Mouse (Mus musculus) layer of hippocampus, postnatal 36 days (tissue): Measurements from ENCODE around the gene Hoxa2. TPM values are rescaled to one million over a fixed set of nuclear protein-coding genes. Genes with fewer than 3 reads are reported as not detected.

Experiments
- DNase-seq, 2 experiments: peaks; one replicate each; pipeline ENCODE4 v3.0.0; 2022
- total RNA-seq, 2 experiments: library from RNA; stranded (reverse); gene quantifications; 2 replicates each; pipeline ENCODE4 v1.2.3; 2021

Hoxa2 gene
- total RNA-seq, 2 experiments from 2014 or later: not detected

- DNase-seq: no peak
These were observed 14.5 kb upstream of the Hoxa2 start for GRCm38 (mm10) chr6:52178918-52179665.

GRCm38 (mm10) chr6:52177806-52178205 is 13.2 kb upstream of the Hoxa2 start:
- DNase-seq: no peak

GRCm38 (mm10) chr6:52177061-52177735 is 12.6 kb upstream of the Hoxa2 start, which contains the start of gene 5730596B20Rik:
Gene 5730596B20Rik, plus strand, starts transcription at chr6:52177498.
- no peak for DNase-seq

GRCm38 (mm10) chr6:52176391-52176790 is 11.8 kb upstream of the Hoxa2 start:
- no peak for DNase-seq

- no peak for DNase-seq
These were observed 11.2 kb upstream of the Hoxa2 start for GRCm38 (mm10) chr6:52175864-52176263.

- no peak for DNase-seq
These were observed 10.5 kb upstream of the Hoxa2 start for GRCm38 (mm10) chr6:52174968-52175751.

- no peak for DNase-seq
These were observed 9.0 kb upstream of the Hoxa2 start for GRCm38 (mm10) chr6:52173648-52174047.

- DNase-seq: no peak
These were observed 7.9 kb upstream of the Hoxa2 start for GRCm38 (mm10) chr6:52172501-52172900.

GRCm38 (mm10) chr6:52171938-52172337 is 7.3 kb upstream of the Hoxa2 start:
- no peak for DNase-seq

- no peak for DNase-seq
These were observed 6.7 kb upstream of the Hoxa2 start for GRCm38 (mm10) chr6:52171331-52171730.

- DNase-seq: no peak
These were observed 6.2 kb upstream of the Hoxa2 start for GRCm38 (mm10) chr6:52170898-52171223.

- no peak for DNase-seq
These were observed 5.7 kb upstream of the Hoxa2 start for GRCm38 (mm10) chr6:52170166-52170897.

GRCm38 (mm10) chr6:52169499-52170165 is 5.0 kb upstream of the Hoxa2 start:
- no peak for DNase-seq

- no peak for DNase-seq
These were observed 3.8 kb upstream of the Hoxa2 start for GRCm38 (mm10) chr6:52168191-52169055.

- DNase-seq: no peak
These were observed 3.1 kb upstream of the Hoxa2 start for GRCm38 (mm10) chr6:52167736-52168161.

GRCm38 (mm10) chr6:52167176-52167575 is 2.5 kb upstream of the Hoxa2 start:
- no peak for DNase-seq

- no peak for DNase-seq
These were observed 1.9 kb upstream of the Hoxa2 start for GRCm38 (mm10) chr6:52166431-52167077.

- no peak for DNase-seq
These were observed 1.1 kb upstream of the Hoxa2 start for GRCm38 (mm10) chr6:52165441-52166370.

GRCm38 (mm10) chr6:52164051-52164625 is 493 bp downstream of the Hoxa2 start:
- no peak for DNase-seq
